Mouse (Mus musculus) spleen, adult 12 weeks (tissue): ENCODE measurements around the gene BC037034.

Experiments used
- DNase-seq: peaks from one replicate; pipeline ENCODE4 v3.0.0; 2022; ENCODE audit warnings: low spot score

Gene BC037034

GRCm38 (mm10) chr5:138263260-138264206, at the start of gene BC037034:
TSS of gene BC037034 (minus strand) at chr5:138264033.
- peak; percentile 83 for DNase-seq

GRCm38 (mm10) chr5:138312795-138313194, 49.0 kb upstream of the BC037034 start:
- no peak for DNase-seq

DNA sequence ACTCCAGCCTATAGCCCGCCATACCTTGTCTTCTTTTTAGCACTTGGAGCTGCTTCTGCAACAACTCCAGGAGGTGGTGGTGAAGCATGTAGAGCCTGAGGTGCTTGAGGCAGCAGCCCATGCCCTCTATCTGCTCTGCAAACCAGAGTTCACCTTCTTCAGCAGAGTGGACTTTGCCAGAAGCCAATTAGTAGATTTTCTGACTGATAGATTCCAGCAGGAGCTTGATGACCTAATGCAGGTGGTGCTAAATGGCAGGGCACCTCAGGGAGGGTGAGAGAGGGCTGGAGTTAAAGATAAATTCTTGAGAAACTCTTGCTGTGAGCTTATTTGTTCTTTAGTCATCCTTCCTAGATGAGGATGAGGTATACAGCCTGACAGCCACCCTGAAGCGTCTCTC, 35.8 kb upstream of the BC037034 start:
- no peak for DNase-seq

GRCm38 (mm10) chr5:138294158-138294557, 30.3 kb upstream of the BC037034 start:
- no peak for DNase-seq

GRCm38 (mm10) chr5:138291638-138292037, 27.8 kb upstream of the BC037034 start:
- DNase-seq, result no peak

GRCm38 (mm10) chr5:138287861-138288260, 24.0 kb upstream of the BC037034 start:
- DNase-seq, result no peak

DNA sequence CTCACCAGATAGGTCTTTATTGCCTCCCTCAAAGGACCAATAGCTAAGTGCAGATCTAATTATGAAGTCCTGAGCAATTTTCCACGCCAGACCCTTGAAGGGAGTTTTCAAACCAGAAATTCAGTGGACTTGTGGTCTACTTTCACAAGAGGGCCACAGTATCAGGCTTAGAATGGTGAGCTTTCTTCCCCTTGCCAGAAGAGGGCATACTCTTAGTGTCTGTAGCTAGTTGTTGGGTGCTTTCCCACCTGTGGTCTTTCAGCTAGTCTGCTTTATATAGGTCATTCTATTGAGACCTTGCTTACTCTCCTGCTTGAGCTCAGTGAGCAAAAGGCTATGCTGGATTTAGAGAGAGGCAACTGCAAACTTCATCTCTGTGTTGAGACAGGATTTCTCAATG, 19.7 kb upstream of the BC037034 start:
- no peak for DNase-seq

GRCm38 (mm10) chr5:138281798-138282197, 18.0 kb upstream of the BC037034 start:
- DNase-seq, result no peak

DNA sequence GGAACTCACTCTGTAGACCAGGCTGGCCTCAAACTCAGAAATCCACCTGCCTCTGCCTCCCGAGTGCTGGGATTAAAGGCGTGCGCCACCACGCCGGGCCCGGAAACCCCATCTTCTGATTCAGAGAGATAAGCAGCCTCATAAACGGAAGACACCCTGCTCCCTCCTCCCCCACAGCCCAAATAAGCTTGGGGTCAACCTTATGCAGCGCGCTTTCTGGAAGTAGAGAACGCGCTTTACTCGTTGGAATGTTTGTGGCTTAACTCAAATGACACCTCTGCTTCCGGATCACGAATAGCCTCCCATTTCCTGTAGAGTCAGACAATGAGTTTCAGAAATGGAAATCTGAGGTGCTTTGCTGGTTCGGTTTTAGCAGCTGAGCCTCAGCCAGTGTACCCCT, 17.0 kb upstream of the BC037034 start:
- no peak for DNase-seq

GRCm38 (mm10) chr5:138280425-138280768, 16.6 kb upstream of the BC037034 start:
- no peak for DNase-seq

GRCm38 (mm10) chr5:138279585-138280424, 16.0 kb upstream of the BC037034 start, which contains the start of the genes Gm43720, Gpc2 and Stag3:
TSS of gene Gm43720 (minus strand) at chr5:138279958.
TSS of gene Gpc2 (minus strand) at chr5:138280005.
TSS of gene Stag3 (plus strand) at chr5:138280240.
- peak; percentile 84 for DNase-seq

GRCm38 (mm10) chr5:138277994-138278393, 14.2 kb upstream of the BC037034 start:
- no peak for DNase-seq

- DNase-seq, result no peak
These were observed 11.6 kb upstream of the BC037034 start for GRCm38 (mm10) chr5:138275216-138276050.

GRCm38 (mm10) chr5:138274186-138274585, 10.4 kb upstream of the BC037034 start:
- DNase-seq, result no peak

GRCm38 (mm10) chr5:138272409-138272923, 8.6 kb upstream of the BC037034 start, which contains the start of gene Gal3st4:
TSS of gene Gal3st4 (minus strand) at chr5:138272840.
- no peak for DNase-seq

- no peak for DNase-seq
These were observed 7.4 kb upstream of the BC037034 start for GRCm38 (mm10) chr5:138271232-138271631.

DNA sequence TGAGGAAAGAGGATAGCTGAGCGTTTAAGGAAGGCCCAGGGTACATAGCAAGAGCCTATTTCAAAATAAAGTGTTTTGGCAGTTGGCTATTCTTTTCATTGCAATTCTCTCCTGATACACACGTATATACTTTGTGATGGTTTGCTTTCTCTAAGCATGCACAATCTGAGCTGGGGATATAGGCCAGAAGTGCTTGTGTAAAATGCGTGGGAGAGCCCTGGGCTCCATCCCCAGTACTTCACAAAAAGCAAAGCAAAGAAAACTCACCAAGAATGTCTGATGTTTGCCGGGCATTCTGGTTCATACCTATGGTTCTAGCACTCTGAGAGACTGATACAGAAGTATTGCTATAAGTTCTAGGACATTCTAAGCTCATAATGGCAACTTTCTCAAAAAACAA, 5.1 kb upstream of the BC037034 start:
- DNase-seq, result no peak

DNA sequence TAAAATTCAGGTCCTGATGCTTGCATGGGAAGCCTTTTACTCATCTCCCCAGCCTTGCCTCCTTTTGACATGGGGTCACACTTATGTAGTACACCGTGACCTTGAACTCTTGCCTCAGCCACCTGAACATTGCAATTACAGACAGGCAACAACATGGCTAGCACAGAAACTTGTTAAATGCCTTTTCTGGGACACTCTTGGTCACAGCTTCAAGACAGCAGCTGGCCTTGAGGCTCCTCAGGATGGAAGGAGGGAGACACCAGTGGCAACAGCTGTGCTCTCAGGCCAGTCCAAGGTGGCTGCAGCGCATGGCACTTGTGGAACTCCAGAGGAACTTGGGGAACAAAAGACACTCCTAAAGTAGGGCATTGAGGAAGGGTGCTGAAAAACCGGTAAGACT, 3.3 kb upstream of the BC037034 start:
- no peak for DNase-seq

DNA sequence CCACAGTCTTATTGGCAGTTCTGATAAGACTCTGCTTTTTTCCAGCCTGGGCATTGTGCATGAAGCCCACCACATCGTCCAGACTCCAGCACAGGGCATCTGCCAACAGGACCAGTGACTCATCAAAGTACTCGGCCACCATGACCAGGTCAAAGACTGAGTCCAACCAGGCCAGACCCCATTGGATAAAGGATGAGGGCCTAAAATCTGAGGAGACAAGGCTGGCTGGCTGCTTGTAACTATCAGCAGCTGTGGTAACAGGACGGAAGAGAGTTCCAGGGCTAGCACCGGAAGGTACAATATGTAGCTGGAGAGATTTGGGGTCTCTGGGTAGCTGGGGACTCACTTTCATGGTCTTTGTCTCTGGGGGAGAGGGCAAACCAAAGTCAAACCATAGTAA, 1.9 kb upstream of the BC037034 start:
- no peak for DNase-seq

DNA sequence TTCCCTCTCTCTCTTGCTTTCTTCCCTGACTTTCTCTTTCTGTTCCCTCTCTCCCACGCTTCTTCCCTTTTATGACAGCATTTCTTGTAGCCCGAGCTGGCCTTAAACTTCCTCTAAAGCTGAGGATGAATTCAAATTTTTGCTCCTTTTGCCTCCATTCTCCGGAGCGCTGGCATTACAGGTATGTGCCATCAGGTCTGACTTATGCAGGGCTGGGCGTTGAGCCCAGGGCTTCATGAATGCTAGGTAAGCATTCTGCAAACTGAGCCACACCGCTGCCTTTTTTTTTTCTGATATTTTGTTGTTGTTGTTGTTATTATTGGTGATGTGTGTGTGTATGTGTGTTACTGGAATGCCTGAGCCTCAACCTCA, 360 bp upstream of the BC037034 start:
- DNase-seq, result no peak

DNA sequence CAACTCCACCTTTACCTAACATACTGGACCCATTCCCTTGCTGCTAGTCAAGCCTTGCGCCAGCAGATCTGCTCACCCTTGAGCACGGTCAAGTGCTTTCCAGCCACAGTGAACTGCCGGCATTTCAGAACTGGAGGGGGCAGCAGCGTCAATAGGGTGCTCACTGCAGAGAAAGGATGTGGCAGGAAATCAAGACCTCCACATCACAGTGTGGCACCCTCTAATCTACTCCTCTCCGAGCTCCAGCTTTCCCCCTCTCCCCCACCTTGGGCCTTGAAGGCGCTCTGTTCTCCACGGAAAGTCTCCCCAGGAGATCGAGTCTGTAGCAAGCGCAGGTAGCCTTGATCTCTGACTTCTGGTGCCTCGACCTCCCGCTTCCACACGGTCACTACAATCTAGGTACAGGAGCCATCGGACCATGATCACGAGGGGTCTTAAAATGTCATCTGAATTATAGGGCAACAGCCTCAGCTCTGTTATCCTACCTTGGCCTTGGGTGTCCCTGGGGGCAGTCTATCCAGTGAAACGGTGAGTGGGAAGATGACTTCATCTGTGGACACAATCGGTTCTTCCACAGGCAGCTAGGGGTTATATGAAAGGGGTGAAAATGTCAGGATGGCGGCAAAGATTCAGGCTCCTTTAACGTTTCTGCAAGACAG, 1.1 kb downstream of the BC037034 start:
- no peak for DNase-seq
